Mouse (Mus musculus): ENCODE data around the gene Tenm4. TPM values are rescaled to one million over a fixed set of nuclear protein-coding genes. Genes with fewer than 3 reads are reported as not detected.

Tenm4 gene
- total RNA-seq, 2 experiments from 2014 or later: 31.5 to 38.5 TPM

DNA sequence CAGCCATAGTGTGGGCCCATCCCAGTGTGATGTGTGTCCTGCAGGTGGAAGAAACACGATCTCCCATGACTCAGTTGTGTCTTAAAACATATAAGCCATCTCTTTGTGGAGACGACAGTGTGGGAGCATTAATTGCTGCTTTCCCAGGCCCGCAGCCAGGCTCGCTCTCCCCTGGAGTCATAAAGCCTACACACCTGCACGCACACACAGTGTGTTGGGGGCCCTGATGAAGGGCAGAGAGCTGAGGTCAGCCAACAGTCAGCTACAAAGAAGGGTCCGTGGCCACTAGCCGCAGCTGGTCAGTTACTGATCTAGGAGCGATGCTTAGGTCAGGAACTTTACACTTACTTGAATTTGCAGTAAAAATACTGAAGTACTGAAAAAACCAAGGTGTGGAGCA is 586.0 kb downstream of the Tenm4 start:
- no peak for DNase-seq (ENCODE audit: low spot score in 2 of 2)

DNA sequence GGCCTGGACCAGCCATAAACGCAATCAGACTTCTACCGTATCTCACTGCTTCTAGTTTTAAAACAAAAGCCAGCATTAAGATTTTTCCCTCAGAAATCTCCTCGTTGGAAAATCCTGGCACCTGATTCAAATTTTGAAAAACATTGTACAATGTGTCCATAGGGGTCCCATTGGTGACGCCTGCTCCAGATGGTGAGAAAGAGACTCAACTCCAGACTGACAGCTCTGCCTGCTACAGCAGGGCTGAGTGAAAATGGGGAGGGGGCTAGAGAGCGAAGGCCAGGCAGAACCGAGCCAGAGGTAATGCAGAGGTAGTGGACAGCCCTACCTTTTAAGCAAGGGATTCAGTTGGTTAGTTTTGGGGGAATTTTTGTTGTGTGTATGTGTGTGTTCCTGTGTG is 589.2 kb downstream of the Tenm4 start:
- no peak for DNase-seq (ENCODE audit: low spot score in 2 of 2)

DNA sequence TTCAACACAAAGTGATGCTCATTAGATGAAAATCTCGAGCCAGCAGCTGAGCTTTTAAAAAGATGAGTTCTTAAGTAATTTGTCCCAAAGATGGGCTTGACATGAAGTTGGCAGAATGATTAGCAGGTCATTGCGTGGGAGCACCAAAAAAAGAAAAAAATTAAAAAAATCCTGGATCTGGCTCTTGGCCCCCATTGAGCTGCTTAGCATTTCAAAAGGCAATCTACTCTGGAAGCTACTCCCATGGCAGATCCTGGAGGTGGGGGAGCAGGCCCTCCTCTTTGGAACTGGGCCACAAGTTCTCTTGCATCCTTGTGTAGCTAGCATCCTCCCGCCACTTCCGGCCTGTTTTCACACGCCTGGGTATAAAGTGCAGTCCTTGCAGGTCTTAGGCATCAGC is 590.1 kb downstream of the Tenm4 start:
- DNase-seq (ENCODE audit: low spot score in 2 of 2): no peak

DNA sequence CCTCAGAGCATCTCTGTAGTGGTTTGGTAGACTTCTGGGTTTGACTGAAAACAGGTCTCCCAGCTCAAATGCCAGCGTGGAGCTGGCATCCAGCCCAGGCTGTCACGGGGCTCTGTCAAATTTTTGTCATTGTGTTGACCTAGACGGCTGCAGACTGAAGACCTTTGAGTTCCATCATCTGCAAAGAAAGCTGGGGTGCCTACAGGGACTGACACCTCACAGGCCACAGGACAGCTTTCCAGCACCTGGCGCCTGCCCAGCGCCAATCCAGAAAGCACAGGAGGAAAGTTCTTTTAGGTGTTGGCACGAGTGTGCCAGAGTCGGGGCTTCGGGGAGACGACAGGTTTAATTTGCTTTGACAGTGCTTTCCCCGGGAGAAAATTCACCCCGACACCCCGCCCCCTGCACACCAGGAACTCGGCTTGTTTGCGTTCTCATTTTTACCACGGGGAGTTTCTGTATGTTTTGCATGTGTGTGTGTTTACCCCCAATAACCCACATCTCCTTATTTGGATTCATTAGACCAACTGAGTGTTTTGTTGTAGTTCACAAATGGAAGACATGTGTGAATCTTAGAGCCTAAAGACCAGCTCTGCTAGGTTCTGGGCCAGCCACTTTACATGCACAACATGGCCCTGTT is 594.4 kb downstream of the Tenm4 start:
- no peak for DNase-seq (ENCODE audit: low spot score in 2 of 2)

DNA sequence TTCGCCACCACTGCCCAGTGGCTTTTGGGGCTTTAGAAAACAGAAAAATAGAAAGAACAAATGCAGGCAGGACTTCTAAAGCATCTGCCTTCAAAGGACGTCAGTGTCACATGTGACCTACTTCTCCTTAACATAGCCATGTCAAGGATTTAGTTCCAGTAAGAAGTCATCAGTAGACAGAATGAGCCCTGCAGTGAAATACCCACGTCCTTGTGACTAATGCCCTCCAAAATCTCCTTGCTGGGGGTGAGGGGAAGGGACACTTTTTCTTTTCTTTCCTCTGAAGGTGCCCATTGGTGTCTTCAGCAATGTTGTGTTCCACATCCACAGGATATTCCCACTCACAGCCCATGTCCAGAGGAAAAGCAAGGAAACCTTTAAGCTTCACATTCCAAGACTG is 596.0 kb downstream of the Tenm4 start:
- no peak for DNase-seq (ENCODE audit: low spot score in 2 of 2)

DNA sequence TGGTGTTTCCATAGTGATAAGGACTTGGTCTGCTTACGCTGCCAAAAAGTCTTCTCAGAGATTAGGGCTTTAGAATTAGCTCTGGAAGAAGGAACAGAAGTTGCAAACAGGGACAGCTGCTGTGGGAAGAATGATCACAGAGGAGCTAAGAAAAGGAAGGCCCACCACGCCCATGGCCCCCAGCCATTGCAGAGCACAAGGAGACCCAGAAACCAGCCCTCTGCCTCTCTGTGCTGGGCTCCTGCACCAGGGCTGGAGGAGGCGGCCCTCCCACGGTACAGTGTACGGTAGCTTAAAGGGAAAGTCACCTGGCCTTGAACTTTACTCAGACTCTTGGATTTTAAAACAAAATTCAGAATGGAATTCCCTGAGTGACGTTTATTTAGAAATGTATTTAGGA is 597.7 kb downstream of the Tenm4 start:
- DNase-seq (ENCODE audit: low spot score in 2 of 2): no peak

DNA sequence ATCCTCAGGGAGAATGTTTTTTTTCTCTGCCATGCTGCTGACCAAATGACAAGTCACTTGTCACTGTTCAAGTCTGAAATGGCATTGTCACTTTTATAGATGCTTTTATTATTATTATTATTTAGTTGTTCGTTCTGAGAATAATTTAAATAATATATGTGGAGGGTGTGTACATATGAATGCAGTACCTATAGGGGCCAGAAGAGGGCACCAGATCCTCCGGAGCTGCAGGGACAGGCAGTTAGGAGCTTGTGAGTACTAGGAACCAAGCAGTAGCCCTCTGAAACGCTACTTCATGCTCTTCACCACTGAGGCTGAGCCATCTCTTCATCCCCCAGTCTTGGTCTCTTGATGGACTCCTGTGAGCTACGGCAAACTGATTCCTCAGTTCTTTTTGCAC is 598.7 kb downstream of the Tenm4 start:
- no peak for DNase-seq (ENCODE audit: low spot score in 2 of 2)

DNA sequence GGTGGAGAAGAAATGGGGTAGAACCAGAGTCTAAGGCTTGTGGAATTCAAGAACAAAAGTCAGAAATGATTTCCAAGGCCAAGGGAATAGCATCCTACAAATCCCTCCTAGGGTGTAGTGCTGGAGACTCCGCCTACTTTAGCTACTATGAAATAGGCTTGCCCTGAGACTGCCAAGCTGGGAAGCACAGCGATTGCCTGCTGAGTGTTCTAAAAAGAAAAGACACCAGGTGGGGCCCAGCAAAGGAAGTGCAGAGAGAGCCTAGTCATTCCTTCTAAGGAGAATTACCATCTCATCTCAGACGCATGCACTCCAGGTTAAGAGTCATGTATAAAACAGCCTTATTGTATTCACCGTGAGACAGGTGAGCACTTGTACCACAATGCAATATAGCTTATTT is 601.9 kb downstream of the Tenm4 start:
- DNase-seq (ENCODE audit: low spot score in 2 of 2): no peak

DNA sequence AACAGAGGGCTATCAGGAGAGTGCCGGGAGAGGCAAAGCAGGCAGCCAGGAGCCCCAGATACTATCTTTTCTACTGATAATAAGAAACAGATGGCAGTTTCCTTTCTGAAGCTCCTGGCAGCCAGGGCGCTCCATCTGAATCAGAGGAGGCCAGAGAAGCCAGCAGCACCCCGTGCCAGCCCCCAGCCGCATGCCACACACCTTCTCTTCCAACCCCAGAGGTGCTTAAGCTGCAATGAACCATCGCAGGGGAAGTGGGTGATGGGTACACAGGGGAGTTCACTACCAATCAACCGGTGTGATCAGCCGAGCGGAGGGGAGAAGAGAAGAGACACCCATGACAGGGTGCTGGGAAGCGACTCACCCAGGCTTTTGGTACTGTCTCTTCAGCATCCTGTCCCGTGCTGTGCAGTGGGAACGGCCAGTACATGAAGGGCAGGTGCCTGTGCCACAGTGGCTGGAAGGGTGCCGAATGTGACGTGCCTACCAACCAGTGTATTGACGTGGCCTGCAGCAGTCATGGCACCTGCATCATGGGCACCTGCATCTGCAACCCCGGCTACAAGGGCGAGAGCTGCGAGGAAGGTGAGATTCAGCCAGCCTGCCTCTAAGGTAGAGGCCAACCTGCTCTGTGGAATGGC is 602.7 kb downstream of the Tenm4 start:
- DNase-seq (ENCODE audit: low spot score in 2 of 2): no peak

DNA sequence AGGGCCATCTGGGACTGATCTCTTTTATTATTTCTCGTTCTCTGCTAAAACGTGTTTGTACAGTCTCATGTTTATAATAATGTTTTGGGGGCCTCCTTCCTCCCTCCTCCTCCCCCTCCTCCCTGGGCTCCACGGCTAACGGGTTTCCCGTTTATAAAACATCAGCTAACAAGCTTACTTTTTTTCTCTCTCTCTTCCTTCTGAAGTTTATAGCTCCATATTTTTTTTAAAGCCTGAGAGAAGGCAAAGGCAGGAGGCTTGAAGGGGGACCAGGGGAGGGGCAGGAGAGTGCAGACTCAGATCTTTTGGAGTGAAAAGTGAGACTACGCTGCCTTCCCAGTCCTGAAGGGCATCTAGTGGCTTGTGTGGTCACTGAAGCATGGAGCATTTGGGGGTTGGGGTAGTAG is 604.0 kb downstream of the Tenm4 start:
- no peak for DNase-seq (ENCODE audit: low spot score in 2 of 2)

DNA sequence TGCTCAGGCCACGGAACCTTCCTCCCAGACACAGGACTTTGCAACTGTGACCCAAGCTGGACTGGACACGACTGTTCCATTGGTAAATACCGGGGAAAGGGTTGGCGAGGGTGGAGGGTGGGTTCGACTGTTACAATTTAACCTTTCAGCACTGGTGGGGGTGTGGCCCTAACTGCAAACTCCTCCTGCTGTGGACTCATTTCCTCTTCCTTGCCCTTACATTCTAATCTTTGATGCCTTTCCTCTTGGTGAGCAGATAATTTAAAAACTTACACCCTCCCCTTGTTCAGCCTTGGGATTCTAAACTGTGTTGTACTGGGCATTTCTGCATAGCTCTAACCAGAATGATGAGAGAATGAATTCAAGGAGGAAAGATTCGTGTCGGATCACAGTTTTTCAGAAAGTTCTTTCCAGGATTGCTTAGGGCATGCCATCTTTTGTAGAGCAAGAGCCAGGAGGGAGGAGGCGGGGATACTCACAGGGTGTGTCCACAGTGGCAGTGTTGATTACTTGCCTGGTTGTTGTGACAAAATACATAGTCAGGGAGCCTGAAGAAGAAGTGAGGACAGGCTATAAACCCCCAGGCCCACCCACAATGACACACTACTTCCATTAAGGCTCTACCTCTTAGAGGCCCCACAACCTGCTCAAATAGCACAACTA is 607.0 kb downstream of the Tenm4 start:
- DNase-seq (ENCODE audit: low spot score in 2 of 2): no peak

DNA sequence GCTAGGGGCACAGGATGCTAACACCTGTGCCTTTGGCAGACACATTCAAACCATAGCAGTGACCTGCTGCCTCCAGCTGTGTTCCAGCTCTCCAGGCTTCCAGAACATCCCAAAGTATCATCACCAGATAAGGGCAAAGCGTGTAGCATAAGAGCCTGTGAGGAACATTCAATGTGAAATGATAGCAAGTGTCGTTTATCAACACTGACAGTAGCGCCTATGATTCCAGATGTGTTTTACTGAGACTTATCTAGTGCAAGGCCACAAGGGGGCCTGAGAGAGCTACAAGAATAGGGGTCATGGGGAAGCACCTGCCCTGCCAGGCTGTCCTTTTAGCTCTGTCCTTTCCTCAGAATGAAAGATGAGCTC is 607.5 kb downstream of the Tenm4 start:
- DNase-seq (ENCODE audit: low spot score in 2 of 2): no peak

DNA sequence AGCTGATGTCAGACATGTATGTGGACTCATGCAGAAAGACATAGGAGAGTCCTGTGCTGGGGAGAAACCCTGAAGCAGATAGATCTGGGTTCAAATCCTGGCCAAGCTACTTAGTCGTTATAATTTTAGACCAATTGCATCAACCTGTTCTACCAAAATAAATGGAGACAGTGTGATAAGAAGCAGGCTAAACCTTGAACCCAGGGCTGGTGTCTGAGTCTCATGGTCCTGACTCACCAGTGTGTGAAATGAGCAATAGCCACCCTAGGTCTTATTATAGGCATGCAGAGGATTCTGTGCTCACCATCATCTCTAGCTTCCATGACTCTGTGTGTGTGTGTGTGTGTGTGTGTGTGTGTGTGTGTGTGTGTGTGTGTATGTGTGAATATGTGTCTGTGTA is 609.5 kb downstream of the Tenm4 start:
- no peak for DNase-seq (ENCODE audit: low spot score in 2 of 2)

DNA sequence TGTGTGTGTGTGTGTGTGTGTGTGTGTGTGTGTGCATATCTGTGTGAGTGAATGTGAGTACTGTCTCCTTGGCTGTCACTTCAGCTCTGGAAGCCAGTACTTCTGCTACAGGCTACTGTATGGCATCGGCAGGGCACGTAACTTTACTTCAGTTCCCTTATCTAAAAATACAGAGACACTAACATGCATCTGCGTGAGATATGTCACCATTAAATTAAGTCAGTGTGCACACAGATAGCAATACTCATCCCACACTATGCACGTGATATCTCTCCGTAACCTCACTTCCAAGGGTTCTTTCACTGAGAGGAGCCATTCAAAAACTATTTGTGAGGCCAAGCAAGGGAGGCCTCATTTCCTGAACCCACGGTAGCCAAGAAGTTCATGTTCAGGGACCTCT is 610.0 kb downstream of the Tenm4 start:
- DNase-seq (ENCODE audit: low spot score in 2 of 2): no peak

DNA sequence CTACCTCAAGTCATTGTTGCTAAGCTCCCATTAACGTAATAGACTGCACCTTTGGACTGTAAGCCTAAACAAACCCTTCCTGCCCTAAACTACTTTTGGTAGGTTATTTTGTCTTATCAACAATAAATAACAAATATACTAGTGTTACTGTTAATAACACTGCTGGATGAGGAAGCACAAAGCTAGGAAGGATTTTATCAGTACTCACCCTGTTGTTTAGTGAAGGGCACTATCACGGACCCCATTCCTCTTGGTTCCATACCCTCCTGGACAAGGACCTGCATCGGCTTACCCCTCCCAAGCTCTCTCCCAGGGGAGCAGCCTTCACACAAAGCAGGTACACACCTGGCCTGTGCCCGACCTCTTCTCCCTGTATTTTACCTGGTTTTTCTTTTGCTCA is 611.6 kb downstream of the Tenm4 start:
- no peak for DNase-seq (ENCODE audit: low spot score in 2 of 2)

DNA sequence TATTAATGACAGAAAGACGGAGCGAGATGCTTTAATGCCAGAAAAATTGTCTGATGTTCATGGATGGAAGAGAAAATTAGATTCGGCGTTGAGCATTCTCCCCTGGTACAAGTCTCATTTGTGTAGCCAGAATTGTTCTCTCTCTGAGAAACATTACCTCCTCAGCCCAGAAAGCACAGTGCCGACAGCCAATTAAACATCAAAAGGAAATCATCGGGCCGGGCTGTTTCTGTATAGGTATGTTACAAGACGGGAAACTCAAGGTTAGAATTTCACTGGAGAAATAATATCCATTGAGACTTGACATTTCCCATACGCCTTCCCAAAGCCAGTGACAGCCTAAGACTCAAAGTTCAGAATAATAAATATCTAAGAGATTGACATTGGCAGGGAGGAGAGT is 614.8 kb downstream of the Tenm4 start:
- DNase-seq (ENCODE audit: low spot score in 2 of 2): no peak

DNA sequence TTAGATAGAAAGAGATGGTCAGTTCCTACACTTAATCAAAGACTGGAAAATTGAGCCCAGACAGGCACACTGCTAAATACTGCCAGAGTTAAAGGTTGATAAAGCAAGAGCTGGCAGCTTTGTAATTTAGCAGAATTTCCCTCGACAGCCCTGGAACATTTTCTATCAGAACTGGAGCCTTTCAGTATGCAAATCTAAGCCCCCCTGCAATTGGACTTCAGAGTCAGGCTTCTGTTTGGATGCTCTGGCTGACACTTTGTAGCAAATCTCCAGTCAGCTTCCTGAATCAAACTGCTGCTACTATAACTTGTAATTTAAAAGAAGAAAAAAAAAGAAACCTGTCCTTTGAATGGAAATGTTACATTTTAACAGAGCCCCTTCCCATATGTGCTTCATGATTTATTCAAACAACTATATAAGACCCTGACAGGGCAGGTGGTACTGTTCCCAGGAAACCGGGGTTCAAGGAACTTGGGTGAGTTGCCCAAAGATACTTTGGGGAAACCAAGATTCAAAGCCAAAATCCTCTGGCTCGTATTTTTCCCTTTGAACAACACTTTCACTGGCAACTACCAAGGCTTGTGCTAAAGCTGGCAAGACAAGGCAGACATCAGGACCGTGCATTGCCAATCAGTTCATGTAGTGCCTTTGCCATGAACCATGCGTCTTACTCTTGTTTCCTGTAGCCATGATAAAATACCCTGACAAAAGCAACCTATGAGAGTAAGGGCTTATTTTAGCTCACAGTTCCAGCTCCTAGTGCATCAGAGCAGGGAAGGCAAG is 615.4 kb downstream of the Tenm4 start:
- no peak for DNase-seq (ENCODE audit: low spot score in 2 of 2)

DNA sequence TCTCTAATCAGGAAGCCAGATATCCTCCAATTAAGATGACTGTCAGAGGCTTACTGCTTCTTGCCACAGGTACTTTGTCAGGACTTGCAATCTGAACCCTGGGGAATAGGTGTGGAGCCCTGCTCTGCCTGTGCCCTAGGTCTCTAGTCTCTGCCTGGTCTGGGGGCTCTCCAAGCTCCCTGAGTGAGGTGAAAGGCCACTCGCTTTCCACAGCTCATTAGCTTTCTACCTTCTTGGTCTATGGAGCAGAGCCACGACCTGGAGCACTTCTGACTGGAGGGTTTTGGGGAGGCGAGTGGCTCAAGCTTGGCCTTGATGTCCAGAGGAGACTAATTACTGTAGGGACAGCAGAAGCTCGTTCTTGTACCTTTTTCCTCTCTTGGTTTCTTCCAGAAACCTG is 617.1 kb downstream of the Tenm4 start:
- no peak for DNase-seq (ENCODE audit: low spot score in 2 of 2)

DNA sequence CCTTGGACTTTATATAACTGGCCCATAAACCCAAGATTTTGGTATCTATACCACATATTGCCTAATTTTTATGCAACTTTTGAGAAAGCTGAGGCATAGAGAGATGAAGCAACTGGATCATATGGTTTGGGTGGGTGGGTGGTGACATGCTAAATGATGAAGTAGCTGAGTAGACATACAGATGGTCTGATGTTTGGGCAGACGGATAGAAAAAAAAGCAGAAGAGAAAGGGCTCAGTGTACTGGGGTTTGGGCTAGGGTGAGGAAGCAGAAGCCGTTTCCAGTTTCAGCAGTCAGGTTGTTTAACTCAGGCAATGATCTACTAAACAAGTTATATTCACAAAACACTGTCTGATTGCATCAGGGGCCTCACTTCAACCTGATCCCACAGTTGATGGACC is 619.3 kb downstream of the Tenm4 start:
- no peak for DNase-seq (ENCODE audit: low spot score in 2 of 2)

DNA sequence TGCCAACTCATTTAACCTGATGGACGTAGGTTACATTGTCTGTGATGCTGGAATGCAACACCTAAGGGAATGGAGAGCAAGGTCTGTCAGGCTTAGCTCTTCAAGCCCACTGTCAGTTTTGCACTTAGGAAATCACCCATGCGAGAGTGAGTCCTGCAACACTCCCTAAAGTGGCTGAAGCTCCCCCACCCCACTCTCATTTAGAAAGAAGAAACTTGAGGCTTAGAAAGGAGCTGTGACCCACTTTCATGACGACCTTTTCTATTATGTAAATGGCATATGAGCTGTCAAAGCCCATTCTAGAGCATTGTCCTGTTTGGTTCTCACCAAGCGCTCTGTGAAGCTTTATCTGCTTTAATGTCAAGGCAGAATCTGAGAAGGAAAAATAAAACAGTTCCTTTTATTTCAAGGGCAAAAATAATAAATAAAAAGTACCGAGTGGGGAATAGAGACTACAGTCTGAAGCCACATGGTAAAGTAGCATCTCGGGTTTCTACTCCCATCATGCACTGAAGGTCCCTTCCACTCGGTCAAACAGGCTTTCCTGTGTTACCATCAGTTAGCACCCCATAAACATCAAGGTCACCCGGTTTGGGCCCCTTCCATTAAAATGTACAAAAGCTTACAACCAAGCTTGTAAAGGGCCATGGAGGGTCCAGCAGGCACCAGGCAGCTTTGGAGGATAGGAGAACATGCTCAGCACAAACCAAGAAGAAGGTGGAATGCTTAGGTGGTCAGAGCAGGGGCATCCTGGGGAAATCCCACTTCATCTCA is 621.6 kb downstream of the Tenm4 start:
- DNase-seq (ENCODE audit: low spot score in 2 of 2): no peak

DNA sequence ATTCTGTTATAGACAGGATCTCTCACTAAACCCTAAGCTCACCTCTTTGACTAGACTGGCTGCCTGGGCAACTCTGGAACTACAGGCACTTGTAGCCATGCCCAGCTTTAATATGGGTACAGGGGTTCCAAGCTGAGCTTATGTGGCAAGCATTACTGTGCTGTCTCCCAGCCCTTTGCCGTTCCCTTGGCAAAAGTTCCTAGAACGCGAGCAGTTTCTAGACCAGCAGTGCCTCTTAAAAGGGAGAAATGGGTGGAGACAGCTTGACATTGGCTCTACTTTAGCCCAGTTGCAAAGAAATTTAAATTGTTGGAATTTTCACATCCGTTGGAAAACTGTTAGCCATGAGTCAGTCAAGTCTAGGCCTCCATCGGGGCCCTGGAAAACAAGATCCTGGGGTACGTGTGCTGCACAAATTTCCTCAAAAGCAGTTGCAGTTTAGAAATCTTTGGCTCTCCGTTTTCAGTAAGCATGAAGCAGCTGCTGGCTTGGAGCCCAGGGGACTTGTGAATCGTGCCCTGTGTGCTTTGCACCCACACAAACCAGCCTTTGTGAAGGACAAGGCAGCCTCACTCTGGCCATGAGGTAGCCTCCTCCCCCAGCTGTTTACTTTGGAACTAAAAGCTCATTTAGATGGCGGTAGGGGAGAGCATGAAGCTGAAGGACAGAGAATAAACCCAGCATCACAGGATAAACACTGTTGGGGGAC is 625.1 kb downstream of the Tenm4 start:
- DNase-seq (ENCODE audit: low spot score in 2 of 2): peak; percentile 41 to 63
